Mouse (Mus musculus) heart, adult 9 months (tissue): ENCODE measurements around the gene Shisa6.

Experiments
- DNase-seq, 2 experiments: peaks; one replicate each; pipeline ENCODE4 v3.0.0; 2022; ENCODE audit warnings: low spot score in 2 of 2

The Shisa6 gene

GRCm38 (mm10) chr11:66236557-66236956 lies 289.2 kb downstream of the Shisa6 start:
- DNase-seq: no peak

- no peak for DNase-seq
These were observed 292.9 kb downstream of the Shisa6 start for GRCm38 (mm10) chr11:66232891-66233290.

- DNase-seq: no peak
These were observed 303.6 kb downstream of the Shisa6 start for GRCm38 (mm10) chr11:66222133-66222532.

GRCm38 (mm10) chr11:66218469-66218868 lies 307.3 kb downstream of the Shisa6 start:
- DNase-seq: no peak

- DNase-seq: peak; percentile 26 to 51
These were observed 337.0 kb downstream of the Shisa6 start for GRCm38 (mm10) chr11:66188627-66189287.

- no peak for DNase-seq
These were observed 337.6 kb downstream of the Shisa6 start for GRCm38 (mm10) chr11:66188146-66188545.

- DNase-seq: no peak
These were observed 348.0 kb downstream of the Shisa6 start for GRCm38 (mm10) chr11:66177781-66178180.

- DNase-seq: peak; percentile 22 to 32
These were observed 357.7 kb downstream of the Shisa6 start, which contains the start of gene Dnah9 for GRCm38 (mm10) chr11:66167801-66168651. Gene Dnah9 (minus strand): TSS chr11:66168551.

GRCm38 (mm10) chr11:66164022-66164421 lies 361.7 kb downstream of the Shisa6 start:
- no peak for DNase-seq
